Mouse (Mus musculus) thymus, postnatal 10 days (tissue): ENCODE results near the gene Rnf141.

Experiments
- DNase-seq, 2 experiments: peaks; one replicate each; pipeline ENCODE4 v3.0.0; 2021; ENCODE audit warnings: low spot score in 2 of 2

The Rnf141 gene

GRCm38 (mm10) chr7:110796367-110797051 lies 47.7 kb downstream of the Rnf141 start:
- DNase-seq: peak; percentile 48 to 53

- DNase-seq: no peak
These were observed 49.5 kb downstream of the Rnf141 start for GRCm38 (mm10) chr7:110794722-110795121.

GRCm38 (mm10) chr7:110792834-110793233 lies 51.4 kb downstream of the Rnf141 start:
- DNase-seq: no peak

DNA sequence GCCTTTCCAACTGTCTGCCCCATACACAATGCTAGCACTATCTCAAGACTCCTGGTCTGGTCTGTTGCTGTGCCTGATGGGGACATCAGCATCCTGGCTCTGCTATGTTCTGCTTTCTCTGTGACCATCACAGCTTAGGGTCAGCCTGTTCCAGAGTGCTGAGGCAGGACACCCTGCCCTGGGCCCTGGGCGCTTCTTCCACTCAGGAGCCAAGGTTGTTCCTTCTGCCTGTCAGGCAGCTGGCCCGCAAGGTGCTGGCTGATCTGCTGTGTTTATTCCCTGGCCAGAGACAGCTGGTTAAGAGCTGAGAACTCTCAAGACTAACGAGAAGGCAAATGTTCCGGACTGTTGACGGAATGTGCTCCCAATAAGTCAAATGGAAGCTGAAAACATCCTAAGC lies 52.1 kb downstream of the Rnf141 start:
- no peak for DNase-seq

- no peak for DNase-seq
These were observed 53.4 kb downstream of the Rnf141 start for GRCm38 (mm10) chr7:110790878-110791277.

- DNase-seq: no peak
These were observed 56.9 kb downstream of the Rnf141 start for GRCm38 (mm10) chr7:110787310-110787709.

- DNase-seq: no peak
These were observed 58.5 kb downstream of the Rnf141 start for GRCm38 (mm10) chr7:110785741-110786146.

DNA sequence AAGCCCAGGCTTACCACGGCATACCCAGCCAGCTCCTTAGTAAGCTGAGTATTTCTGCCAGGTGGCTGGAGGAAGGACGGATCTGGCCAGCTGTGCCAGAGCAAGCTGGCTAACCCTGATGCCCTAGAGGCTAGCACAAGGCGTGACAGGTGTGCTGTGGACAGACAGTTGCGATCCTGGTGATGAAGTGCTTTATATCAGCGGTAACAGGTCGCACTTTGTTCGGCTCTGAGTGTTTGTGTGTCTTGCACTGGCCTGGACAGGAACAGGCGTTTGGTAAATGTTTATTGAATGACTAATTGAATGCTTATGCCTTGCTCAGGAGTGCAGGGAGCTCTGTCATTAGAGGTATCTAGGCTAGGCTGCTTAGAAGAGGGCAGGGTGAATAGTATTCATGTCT lies 59.3 kb downstream of the Rnf141 start:
- DNase-seq: no peak

DNA sequence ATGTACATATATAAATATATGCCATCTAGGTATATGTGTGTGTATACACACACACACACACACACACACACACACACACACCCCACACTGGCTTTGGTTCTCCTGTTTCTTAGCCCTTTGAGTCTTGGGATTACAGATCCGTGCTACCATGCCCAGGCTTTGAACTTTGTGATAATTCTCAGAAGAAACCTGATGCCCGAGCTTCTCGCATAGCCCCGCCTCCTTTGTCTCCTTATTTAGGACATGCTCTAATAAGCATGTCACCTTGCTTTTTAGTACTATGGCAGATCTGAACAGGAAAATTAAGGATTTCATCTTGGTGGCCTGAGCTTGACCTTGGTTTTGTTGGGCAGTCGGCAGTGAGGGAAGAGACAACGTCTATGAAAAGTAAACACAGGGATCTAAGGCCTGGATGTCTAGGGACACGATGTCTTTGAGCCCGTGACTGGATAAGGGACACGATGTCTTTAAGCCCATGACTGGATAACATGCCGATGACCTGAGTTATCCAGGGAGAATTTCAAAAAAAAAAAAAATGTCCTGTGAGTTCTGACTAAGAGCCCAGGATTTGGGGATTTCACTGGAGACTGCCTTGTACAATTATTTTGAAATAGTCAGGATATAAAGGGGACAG lies 61.3 kb downstream of the Rnf141 start:
- no peak for DNase-seq

- no peak for DNase-seq
These were observed 62.1 kb downstream of the Rnf141 start for GRCm38 (mm10) chr7:110782135-110782534.

DNA sequence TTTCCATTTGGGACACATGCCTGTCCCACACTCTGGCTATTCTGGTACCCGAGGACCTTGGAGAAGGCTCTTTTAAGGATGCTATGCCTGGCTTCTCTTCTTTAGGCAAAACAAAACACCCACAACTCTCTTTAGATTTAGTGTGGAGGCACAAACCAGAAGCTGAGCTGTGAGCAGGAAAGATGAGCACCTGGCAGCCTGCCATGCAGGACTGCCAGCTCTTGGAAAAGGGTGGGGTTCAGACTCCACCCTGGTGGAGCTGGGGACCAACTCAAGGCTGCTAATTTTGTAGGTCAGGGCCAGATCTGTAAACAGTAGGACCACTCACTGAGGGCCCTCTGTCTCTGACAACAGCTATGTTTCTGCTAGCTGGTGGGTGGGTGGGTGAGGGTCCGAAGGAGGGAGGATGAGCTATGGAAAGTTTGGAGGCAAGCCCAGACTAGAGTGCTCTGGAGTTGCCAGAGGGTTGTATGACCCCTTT lies 63.0 kb downstream of the Rnf141 start:
- DNase-seq: no peak

GRCm38 (mm10) chr7:110780520-110780919 lies 63.7 kb downstream of the Rnf141 start:
- no peak for DNase-seq

DNA sequence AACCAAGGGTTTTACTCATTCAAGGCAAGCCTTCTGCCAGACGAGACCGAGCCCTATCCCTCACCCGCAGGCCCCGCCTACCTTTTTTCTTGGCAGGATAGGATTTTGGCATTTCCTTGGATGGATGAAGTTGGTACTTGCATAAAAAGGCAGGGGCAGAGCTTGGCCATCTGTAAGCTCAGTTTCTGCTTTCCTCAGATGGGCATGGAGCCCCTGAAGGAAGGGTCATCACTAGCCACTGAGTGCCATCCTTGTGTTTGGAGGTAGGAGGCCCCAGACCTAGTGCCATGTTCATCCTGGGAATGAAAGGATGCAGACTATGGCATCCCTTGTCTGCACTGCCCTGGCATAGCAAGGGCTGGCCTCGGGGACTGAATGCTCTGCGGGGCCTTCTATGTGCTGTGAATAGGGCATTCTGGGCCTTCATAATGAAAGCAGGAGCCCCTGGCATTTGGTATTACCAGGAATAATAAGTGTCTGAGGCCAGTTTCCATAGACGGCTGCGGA lies 64.6 kb downstream of the Rnf141 start:
- DNase-seq: no peak

DNA sequence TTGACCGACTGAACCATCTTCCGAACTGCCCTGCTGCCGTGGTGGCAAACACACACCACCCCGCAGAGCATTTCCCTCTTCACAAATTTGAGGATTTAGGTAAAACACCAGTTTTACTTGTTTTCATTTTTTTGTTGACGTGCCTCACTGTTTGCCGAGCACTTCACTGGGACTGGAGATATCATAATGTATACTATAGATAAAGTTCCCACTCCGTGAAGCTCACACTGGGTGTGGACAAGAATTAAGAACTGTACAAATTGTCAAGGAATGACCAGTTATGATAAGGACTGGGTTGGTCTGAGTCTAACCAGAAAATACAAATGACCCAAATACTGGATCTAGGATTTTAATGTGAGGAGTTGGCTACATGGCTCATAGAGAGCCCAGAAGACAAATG lies 65.3 kb downstream of the Rnf141 start:
- no peak for DNase-seq

DNA sequence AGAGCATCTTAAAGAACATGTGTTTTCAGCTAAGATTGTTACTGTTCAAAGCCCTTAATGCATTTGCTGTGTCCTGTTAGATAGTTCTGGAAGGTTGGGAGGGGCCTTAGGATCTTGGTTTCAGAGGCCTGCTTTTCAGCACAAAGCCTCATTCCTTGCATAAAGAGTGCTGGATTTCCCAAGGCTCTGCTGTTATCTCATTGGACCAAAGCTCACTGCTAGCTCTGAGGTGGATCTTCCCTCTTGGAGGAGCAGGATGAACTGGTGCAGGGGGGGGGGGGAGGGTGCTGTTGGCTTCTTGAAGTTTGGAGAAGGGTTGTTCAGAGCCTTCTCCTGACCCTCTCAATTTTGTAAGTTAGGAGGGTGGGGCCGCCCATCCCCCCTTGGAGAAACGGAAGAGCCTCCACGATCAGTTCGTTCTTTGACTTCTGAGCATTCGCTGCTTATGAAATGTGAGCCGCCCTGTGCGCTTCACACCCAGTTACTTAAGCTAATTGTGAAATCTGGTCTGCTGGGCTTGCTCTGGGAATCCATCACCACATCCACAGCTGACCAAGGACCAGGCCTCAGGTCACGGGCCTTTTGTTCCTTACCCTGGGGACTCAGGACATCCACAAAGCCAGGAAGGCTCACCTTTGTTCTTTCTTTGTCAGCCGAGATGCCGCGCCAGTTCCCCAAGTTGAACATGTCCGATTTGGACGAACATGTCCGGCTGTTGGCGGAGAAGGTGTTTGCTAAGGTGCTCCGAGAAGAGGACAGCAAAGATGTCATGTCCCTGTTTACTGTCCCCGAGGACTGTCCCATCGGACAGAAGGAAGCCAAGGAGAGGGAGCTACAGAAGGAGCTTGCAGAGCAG lies 66.9 kb downstream of the Rnf141 start:
- DNase-seq: no peak

- no peak for DNase-seq
These were observed 69.6 kb downstream of the Rnf141 start for GRCm38 (mm10) chr7:110774674-110775073.

GRCm38 (mm10) chr7:110774077-110774476 lies 70.2 kb downstream of the Rnf141 start:
- DNase-seq: no peak

DNA sequence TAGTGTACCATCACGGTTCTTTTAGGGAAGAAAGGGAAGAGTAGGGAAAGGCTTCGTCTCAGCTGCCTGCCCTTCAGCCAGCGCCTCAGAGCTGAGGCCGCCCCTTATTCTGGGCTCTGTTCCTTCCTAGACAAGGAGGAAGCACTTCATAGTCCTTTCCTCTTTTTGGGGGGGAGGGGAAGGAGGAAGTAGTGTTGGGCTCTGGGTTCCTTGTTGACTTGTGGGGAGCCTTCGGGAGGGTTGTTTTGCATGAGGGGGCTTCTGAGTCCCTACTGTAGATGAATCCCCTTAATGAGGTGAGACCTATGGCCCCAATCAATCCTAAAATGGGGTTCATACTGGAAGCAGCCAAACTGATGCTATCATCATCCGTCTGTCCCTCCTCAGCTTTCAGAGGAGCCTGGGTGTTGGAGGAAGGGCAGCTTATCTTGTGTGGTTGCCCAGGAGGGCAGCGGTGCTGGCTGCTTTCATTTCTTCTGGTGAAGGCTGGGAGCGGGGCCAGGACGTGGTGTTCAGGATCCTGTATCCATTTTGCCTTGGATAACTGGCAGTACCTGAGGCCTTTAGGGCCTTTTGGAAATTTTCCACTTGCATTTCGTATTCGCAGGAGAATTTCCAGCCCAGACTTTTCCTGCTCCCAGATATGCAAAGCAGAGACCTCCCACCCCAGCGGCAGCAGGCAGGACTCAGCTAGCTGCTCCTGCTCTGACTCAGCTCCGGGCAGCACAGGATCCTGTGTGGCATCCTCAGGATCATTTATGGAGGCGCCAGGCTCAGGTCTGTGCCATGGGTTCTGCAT lies 70.9 kb downstream of the Rnf141 start:
- DNase-seq: peak in 1 of 2 experiments; percentile 14

GRCm38 (mm10) chr7:110772343-110772742 lies 71.9 kb downstream of the Rnf141 start:
- DNase-seq: no peak

DNA sequence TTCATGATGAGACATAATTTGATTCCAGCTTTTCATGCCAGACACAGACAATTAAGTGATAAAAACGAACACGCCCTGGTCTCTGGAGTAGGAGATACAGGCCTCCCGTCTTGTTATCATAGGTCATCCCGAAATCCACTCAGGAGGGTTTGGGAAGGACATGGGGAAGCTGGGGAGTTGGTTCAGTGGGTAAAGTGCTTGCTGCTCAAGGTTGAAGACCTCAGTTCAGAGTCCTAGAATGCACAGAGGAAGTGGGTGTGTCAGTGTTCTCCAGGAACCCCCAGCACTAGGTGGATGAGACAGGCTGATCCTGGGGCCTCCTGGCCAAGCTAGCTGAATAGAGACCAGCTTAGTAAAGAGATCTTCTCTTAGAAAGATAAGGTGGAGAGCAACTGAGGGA lies 73.3 kb downstream of the Rnf141 start:
- DNase-seq: no peak

DNA sequence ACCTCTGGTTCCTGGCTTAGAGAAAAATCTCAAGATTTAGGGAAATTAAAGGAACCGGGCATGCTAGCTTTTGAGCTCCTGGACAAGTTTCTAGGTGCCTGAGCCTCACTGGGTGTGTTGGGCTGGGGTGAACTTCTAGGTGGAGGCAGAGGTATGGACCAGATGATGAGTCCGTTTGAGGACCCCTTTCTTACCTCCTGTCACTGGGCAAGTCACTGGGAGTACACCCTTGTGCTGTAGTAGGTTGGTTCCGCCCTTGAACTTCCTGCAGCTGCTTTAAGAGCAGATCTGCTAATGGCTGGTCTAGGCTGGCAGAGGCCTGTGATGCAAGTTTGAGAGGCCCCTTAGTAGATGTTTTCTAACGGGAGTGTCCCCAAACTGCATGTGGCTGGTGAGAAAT lies 75.2 kb downstream of the Rnf141 start:
- DNase-seq: peak; percentile 33 to 49
